Mouse (Mus musculus): ENCODE results near the gene Rfx1. TPM values are rescaled to one million over a fixed set of nuclear protein-coding genes. Genes with fewer than 3 reads are reported as not detected.
A peak's percentile ranks its signal among the peaks of the same experiment; 100 is the strongest.

Gene Rfx1
- polyA plus RNA-seq, 1 experiment from 2014 or later = 8.5 TPM

DNA sequence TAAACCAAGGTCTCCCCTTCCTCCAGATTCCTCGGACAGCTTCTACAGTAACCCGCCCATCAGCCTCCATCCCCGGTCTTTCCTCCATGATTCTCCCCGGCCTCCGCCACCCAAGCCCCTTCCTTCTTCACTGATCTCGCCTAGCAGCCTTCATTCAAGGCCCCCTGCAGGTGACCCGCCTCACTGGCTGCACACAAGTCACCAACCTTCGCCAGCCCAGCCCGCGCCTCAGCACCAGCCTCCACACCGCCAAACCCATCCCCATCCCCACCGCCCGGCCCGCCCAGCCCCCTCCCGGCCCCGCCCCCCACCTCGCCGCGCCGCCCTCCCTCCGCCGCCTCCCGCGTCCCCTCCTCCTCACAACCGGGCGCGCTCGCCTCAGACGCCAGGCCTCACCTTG is 37.6 kb downstream of the Rfx1 start:
- H3K9me3 ChIP-seq = no peaks in the 10 kb centered on the region
- under 1% methylated on average over 27 of the region's 29 CpGs for WGBS
- no peaks in the 10 kb centered on the region for H3K27me3 ChIP-seq (ENCODE audit: poor library complexity, severe bottlenecking)
- H3K36me3 ChIP-seq (replicated peaks) = peaks cover 40% of the 10 kb centered on the region
- H3K4me3 ChIP-seq = peak overlapping the region; percentile 82
- peak overlapping the region; percentile 99 for H3K27ac ChIP-seq
- H3K4me1 ChIP-seq = peaks cover 31% of the 10 kb centered on the region
- peak; percentile 87 for DNase-seq (ENCODE audit: extremely low spot score, low spot score)

- 8% methylated on average over 42 of the region's 42 CpGs for WGBS
- Histone ChIP-seq H3K36me3 (replicated peaks) (peaks cover 32% of the 10 kb centered on the region), H3K27me3 (ENCODE audit: poor library complexity, severe bottlenecking) (no peaks in the 10 kb centered on the region), H3K9me3 (no peaks in the 10 kb centered on the region), H3K4me3 (peak within 1 kb of the TSS; percentile 82), H3K4me1 (peaks cover 31% of the 10 kb centered on the region), H3K27ac (peak within 1 kb of the TSS; percentile 99)
- peak; percentile 98 for DNase-seq (ENCODE audit: extremely low spot score, low spot score)
These were observed 38.3 kb downstream of the Rfx1 start, which contains the start of gene Dcaf15 for GRCm38 (mm10) chr8:84104697-84105609. TSS of gene Dcaf15 (minus strand) at chr8:84104768.

GRCm38 (mm10) chr8:84105676-84106075 is 39.0 kb downstream of the Rfx1 start:
- Histone ChIP-seq H3K27me3 (ENCODE audit: poor library complexity, severe bottlenecking) (no peaks in the 10 kb centered on the region), H3K4me1 (peaks cover 31% of the 10 kb centered on the region), H3K4me3 (no peak overlapping the region), H3K36me3 (replicated peaks) (peaks cover 25% of the 10 kb centered on the region), H3K9me3 (no peaks in the 10 kb centered on the region), H3K27ac (peak overlapping the region; percentile 99; the same call in 1 of the 2 replicates)
- no peak for DNase-seq (ENCODE audit: extremely low spot score, low spot score)
- WGBS = 81% methylated on average over 2 of the region's 2 CpGs

- Histone ChIP-seq H3K9me3 (no peaks in the 10 kb centered on the region), H3K4me3 (no peak overlapping the region), H3K36me3 (replicated peaks) (peaks cover 18% of the 10 kb centered on the region), H3K27me3 (ENCODE audit: poor library complexity, severe bottlenecking) (no peaks in the 10 kb centered on the region), H3K27ac (no peak overlapping the region), H3K4me1 (peaks cover 31% of the 10 kb centered on the region)
- DNase-seq (ENCODE audit: extremely low spot score, low spot score) = no peak
- WGBS = 92% methylated on average over 5 of the region's 6 CpGs
These were observed 39.8 kb downstream of the Rfx1 start for GRCm38 (mm10) chr8:84106216-84107040.

- H3K4me3 ChIP-seq = no peak overlapping the region
- H3K9me3 ChIP-seq = no peaks in the 10 kb centered on the region
- H3K4me1 ChIP-seq = no peaks in the 10 kb centered on the region
- no peaks in the 10 kb centered on the region for H3K36me3 ChIP-seq (replicated peaks)
- no peak for DNase-seq (ENCODE audit: extremely low spot score, low spot score)
- WGBS = 90% methylated on average over 6 of the region's 6 CpGs
- no peak overlapping the region for H3K27ac ChIP-seq
- H3K27me3 ChIP-seq (ENCODE audit: poor library complexity, severe bottlenecking) = no peaks in the 10 kb centered on the region
These were observed 49.0 kb downstream of the Rfx1 start for GRCm38 (mm10) chr8:84115646-84116045.

DNA sequence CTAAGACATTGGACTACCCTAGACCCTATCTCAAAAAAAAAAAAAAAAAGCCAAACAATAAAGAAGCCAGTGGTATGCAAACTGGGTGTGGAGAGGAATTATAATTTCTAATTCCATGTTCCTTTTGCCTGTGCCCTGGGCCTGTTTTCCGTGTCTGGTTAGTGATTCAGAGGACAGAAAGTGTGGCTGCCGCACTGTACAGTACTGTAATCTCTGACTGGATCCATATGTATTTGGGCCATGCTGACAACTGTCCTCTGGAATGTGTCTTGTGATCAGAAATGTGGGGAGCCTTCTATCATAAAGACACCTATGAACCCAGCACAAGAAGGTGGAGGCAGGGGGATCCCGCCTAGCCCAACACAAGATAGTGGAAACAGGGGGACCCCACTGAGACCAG is 55.5 kb downstream of the Rfx1 start:
- no peak for DNase-seq (ENCODE audit: extremely low spot score, low spot score)
- 84% methylated on average over 3 of the region's 3 CpGs for WGBS
- Histone ChIP-seq H3K9me3 (no peaks in the 10 kb centered on the region), H3K27ac (no peak overlapping the region), H3K4me1 (peaks cover 5% of the 10 kb centered on the region; the same call in 1 of the 2 replicates), H3K36me3 (replicated peaks) (no peaks in the 10 kb centered on the region), H3K27me3 (ENCODE audit: poor library complexity, severe bottlenecking) (no peaks in the 10 kb centered on the region), H3K4me3 (no peak overlapping the region)

DNA sequence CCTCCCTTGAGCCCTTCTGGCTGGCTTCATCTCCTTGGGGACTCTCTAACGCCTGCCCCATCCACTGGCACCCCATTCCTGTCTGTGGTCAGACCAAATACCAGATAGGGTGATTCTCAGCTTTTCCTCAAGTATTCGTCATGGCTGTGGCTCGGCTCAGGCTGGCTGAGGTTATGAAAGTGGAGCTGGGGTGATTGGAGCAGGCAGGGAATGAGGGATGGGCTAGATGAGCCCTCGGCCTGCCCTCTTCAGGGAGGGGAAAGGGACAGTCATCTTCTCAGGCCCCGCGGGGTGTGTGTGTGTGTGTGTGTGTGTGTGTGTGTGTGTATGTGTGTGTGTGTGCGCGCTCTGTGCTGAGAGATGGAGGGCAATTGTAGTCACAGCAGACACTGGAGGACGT is 59.0 kb downstream of the Rfx1 start, which contains the start of gene Podnl1:
Gene Podnl1 (plus strand): TSS at position 334 of the 400 bp plus-strand sequence.
- WGBS = 71% methylated on average over 9 of the region's 9 CpGs
- H3K36me3 ChIP-seq (replicated peaks) = no peaks in the 10 kb centered on the region
- no peak for DNase-seq (ENCODE audit: extremely low spot score, low spot score)
- peaks cover 15% of the 10 kb centered on the region for H3K4me1 ChIP-seq
- no peak within 1 kb of the TSS for H3K4me3 ChIP-seq
- H3K9me3 ChIP-seq = no peaks in the 10 kb centered on the region
- H3K27me3 ChIP-seq (ENCODE audit: poor library complexity, severe bottlenecking) = no peaks in the 10 kb centered on the region
- no peak within 1 kb of the TSS for H3K27ac ChIP-seq

- WGBS = 81% methylated on average over 2 of the region's 2 CpGs
These were observed 60.1 kb downstream of the Rfx1 start for GRCm38 (mm10) chr8:84126742-84127141.

GRCm38 (mm10) chr8:84127202-84127901 is 60.7 kb downstream of the Rfx1 start:
- no peaks in the 10 kb centered on the region for H3K9me3 ChIP-seq
- 70% methylated on average over 17 of the region's 17 CpGs for WGBS
- peaks cover 19% of the 10 kb centered on the region for H3K4me1 ChIP-seq
- H3K4me3 ChIP-seq = no peak overlapping the region
- peaks cover 9% of the 10 kb centered on the region for H3K36me3 ChIP-seq (replicated peaks)
- no peak overlapping the region for H3K27ac ChIP-seq
- H3K27me3 ChIP-seq (ENCODE audit: poor library complexity, severe bottlenecking) = peaks cover 6% of the 10 kb centered on the region; the same call in 1 of the 2 replicates
- no peak for DNase-seq (ENCODE audit: extremely low spot score, low spot score)

More at GRCm38 (mm10) chr8:84126742-84127141, 60.1 kb downstream of the Rfx1 start:
- Histone ChIP-seq H3K9me3 (no peaks in the 10 kb centered on the region), H3K4me1 (peaks cover 19% of the 10 kb centered on the region), H3K36me3 (replicated peaks) (peaks cover 3% of the 10 kb centered on the region), H3K27me3 (ENCODE audit: poor library complexity, severe bottlenecking) (peaks cover 6% of the 10 kb centered on the region; the same call in 1 of the 2 replicates), H3K27ac (no peak overlapping the region), H3K4me3 (no peak overlapping the region)
- no peak for DNase-seq (ENCODE audit: extremely low spot score, low spot score)

DNA sequence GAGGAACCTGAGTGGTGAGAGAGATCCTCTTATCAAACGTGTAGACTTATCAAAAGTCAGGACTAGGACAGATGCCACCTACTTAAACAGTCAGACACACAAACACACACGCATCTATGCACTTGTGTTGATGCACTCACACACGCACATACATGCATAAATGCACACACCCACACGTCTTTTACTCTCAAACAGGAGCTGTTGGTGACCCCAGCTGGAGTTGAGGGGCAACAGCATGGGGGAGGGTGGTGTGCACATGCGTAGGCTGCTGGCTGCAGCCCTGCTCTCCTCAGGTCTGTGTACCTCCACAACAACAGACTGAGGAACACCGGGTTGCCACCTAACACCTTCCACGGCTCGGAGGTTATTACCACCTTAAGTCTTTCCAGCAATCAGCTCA is 61.6 kb downstream of the Rfx1 start:
- no peak overlapping the region for H3K27ac ChIP-seq
- peaks cover 6% of the 10 kb centered on the region; the same call in 1 of the 2 replicates for H3K27me3 ChIP-seq (ENCODE audit: poor library complexity, severe bottlenecking)
- no peaks in the 10 kb centered on the region for H3K9me3 ChIP-seq
- H3K4me1 ChIP-seq = peaks cover 19% of the 10 kb centered on the region
- 78% methylated on average over 8 of the region's 8 CpGs for WGBS
- peaks cover 18% of the 10 kb centered on the region for H3K36me3 ChIP-seq (replicated peaks)
- DNase-seq (ENCODE audit: extremely low spot score, low spot score) = no peak
- no peak overlapping the region for H3K4me3 ChIP-seq

- no peak for DNase-seq (ENCODE audit: extremely low spot score, low spot score)
These were observed 64.2 kb downstream of the Rfx1 start for GRCm38 (mm10) chr8:84130806-84131205.

GRCm38 (mm10) chr8:84132225-84132624 is 65.6 kb downstream of the Rfx1 start:
- DNase-seq (ENCODE audit: extremely low spot score, low spot score) = no peak
- 90% methylated on average over 8 of the region's 8 CpGs for WGBS
- Histone ChIP-seq H3K27ac (no peak overlapping the region), H3K4me1 (peaks cover 13% of the 10 kb centered on the region), H3K4me3 (no peak overlapping the region), H3K27me3 (ENCODE audit: poor library complexity, severe bottlenecking) (peaks cover 6% of the 10 kb centered on the region; the same call in 1 of the 2 replicates), H3K9me3 (no peaks in the 10 kb centered on the region), H3K36me3 (replicated peaks) (peaks cover 57% of the 10 kb centered on the region)

More at GRCm38 (mm10) chr8:84130806-84131205, 64.2 kb downstream of the Rfx1 start:
- 47% methylated on average over 30 of the region's 30 CpGs for WGBS
- peaks cover 18% of the 10 kb centered on the region for H3K4me1 ChIP-seq
- H3K27ac ChIP-seq = 0 out of 2 replicates have a peak overlapping the region, but pooled peaks have one; percentile 20
- peaks cover 43% of the 10 kb centered on the region for H3K36me3 ChIP-seq (replicated peaks)
- 0 out of 2 replicates have a peak overlapping the region, but pooled peaks have one; percentile 3 for H3K4me3 ChIP-seq
- no peaks in the 10 kb centered on the region for H3K9me3 ChIP-seq
- peaks cover 6% of the 10 kb centered on the region; the same call in 1 of the 2 replicates for H3K27me3 ChIP-seq (ENCODE audit: poor library complexity, severe bottlenecking)

Measured in forebrain, embryonic 10.5 days (tissue).